Mouse (Mus musculus) liver, embryonic 11.5 days (tissue): Measurements from ENCODE around the gene Zrsr1. TPM values are rescaled to one million over a fixed set of nuclear protein-coding genes. Genes with fewer than 3 reads are reported as not detected.

Source experiments
- ATAC-seq: fragments of 200-750 bp; cut with Nextera tagmentation; replicated peaks from 2 replicates; pipeline ENCODE4 v1.8.0; 2017; ENCODE audit warnings: moderate number of reproducible peaks, mild to moderate bottlenecking, moderate TSS enrichment, moderate library complexity; ENCODE audit not compliant: low FRiP score
- DNase-seq: peaks from one replicate; pipeline ENCODE4 v3.0.0-alpha.2; 2017; ENCODE audit warnings: low spot score
- H3K27ac ChIP-seq: fragments of 300-500 bp; sonication (generic); 2 replicates; pipeline ENCODE4 v1.5.1; 2014; ENCODE audit warnings: mild to moderate bottlenecking, low read depth, low read length, control low read depth
- H3K27me3 ChIP-seq: fragments of 300-500 bp; sonication (generic); replicated peaks from 2 replicates; pipeline ENCODE4 v1.6.1; 2014; ENCODE audit warnings: low read length, mixed read lengths; ENCODE audit not compliant: control insufficient read depth, insufficient read depth
- H3K36me3 ChIP-seq: fragments of 300-500 bp; sonication (generic); 2 replicates; pipeline ENCODE4 v1.6.1; 2014; ENCODE audit warnings: mild to moderate bottlenecking, low read length, moderate library complexity, mixed read lengths; ENCODE audit not compliant: control insufficient read depth, insufficient read depth
- H3K4me1 ChIP-seq: fragments of 300-500 bp; sonication (generic); replicated peaks from 2 replicates; pipeline ENCODE4 v1.6.1; 2014; ENCODE audit warnings: low read length, mixed read lengths; ENCODE audit not compliant: control insufficient read depth, insufficient read depth
- H3K4me2 ChIP-seq: fragments of 300-500 bp; sonication (generic); 2 replicates; pipeline ENCODE4 v1.6.1; 2014; ENCODE audit warnings: mild to moderate bottlenecking, control low read depth, moderate library complexity
- H3K4me3 ChIP-seq: fragments of 300-500 bp; sonication (generic); 2 replicates; pipeline ENCODE4 v1.5.1; 2014; ENCODE audit warnings: low read depth, low read length, control low read depth
- H3K9ac ChIP-seq: fragments of 300-500 bp; sonication (generic); 2 replicates; pipeline ENCODE4 v1.6.1; 2014; ENCODE audit warnings: low read depth, low read length, control low read depth
- H3K9me3 ChIP-seq: fragments of 300-500 bp; sonication (generic); 2 replicates; pipeline ENCODE4 v1.6.1; 2016; ENCODE audit warnings: low read length, inconsistent platforms, mixed read lengths; ENCODE audit not compliant: control insufficient read depth
- WGBS: fragments of 180-500 bp; shearing (Covaris S2); extraction: QIAGEN DNeasy Blood & Tissue Kit; methylation state at CpG from one replicate; pipeline ENCODE4 v1.1.7; 2014; 5-methylcytosine and 5-hydroxymethylcytosine counted together
- polyA plus RNA-seq: library from polyadenylated mRNA; unstranded; fragments of >200 nt; fragmentation: Nextera tagmentation; extraction: Ambion mirVana; gene quantifications from 2 replicates; pipeline ENCODE4 v1.2.1, GENCODE M21; 2014

Gene Zrsr1
- polyA plus RNA-seq, 1 experiment from 2014 or later: 1.7 TPM

GRCm38 (mm10) chr11:23008824-23009200, 37.0 kb downstream of the Zrsr1 start:
- H3K4me3 ChIP-seq: peak overlapping the region; percentile 60
- no peak for DNase-seq
- H3K4me1 ChIP-seq: peaks cover 4% of the 10 kb centered on the region
- H3K36me3 ChIP-seq: peaks cover 6% of the 10 kb centered on the region
- WGBS: 37% methylated on average over 4 of the region's 4 CpGs
- no peak overlapping the region; the same call in 1 of the 2 replicates for H3K27ac ChIP-seq
- H3K27me3 ChIP-seq: no peaks in the 10 kb centered on the region
- peak overlapping the region; percentile 78 for H3K9ac ChIP-seq
- ATAC-seq: no peak
- peak overlapping the region; percentile 86 for H3K4me2 ChIP-seq
- H3K9me3 ChIP-seq: no peaks in the 10 kb centered on the region

GRCm38 (mm10) chr11:23013096-23013495, 41.3 kb downstream of the Zrsr1 start:
- ATAC-seq: no peak
- 80% methylated on average over 1 of the region's 1 CpGs for WGBS

DNA sequence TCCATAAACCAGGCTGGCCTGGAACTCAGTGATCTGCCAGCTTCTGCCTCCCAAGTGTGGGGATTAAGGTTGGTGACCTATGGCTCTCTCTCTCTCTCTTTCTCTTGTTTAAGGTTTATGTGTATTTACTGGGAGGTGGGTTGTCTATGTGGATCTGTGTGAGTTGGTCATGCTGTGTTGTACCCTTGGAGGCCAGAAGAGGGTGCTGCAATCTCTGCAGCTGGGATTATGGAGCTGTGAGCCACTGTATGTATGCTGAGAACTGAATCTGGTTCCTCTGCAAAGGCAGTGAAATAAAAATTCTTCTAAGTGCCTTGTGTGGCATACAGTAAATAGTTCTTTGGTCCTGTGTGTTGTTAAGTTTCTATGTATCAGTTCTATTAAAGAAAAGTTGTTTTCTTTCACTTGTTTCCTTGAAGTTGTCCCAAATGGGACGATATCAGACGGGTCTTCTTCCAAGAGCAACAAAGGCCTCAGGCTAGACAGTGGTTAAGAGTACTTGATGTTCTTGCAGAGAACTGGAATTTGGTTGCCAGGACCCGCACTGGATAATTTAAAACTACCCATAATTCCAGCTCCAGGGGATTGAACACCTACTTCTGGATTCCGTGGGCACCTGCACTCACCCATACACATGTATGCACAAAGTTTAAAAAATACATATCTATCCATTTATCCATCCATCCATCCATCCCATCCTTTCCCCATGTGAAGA, 41.9 kb downstream of the Zrsr1 start:
- Histone ChIP-seq H3K4me2 (no peak overlapping the region), H3K4me3 (no peak overlapping the region), H3K9ac (no peak overlapping the region), H3K4me1 (no peaks in the 10 kb centered on the region), H3K27ac (no peak overlapping the region), H3K27me3 (no peaks in the 10 kb centered on the region), H3K9me3 (no peaks in the 10 kb centered on the region), H3K36me3 (no peaks in the 10 kb centered on the region)
- 80% methylated on average over 4 of the region's 4 CpGs for WGBS
- DNase-seq: no peak
- ATAC-seq: no peak

More at GRCm38 (mm10) chr11:23013096-23013495, 41.3 kb downstream of the Zrsr1 start:
- Histone ChIP-seq H3K36me3 (no peaks in the 10 kb centered on the region), H3K27me3 (no peaks in the 10 kb centered on the region), H3K27ac (no peak overlapping the region), H3K4me1 (no peaks in the 10 kb centered on the region), H3K4me2 (no peak overlapping the region), H3K4me3 (no peak overlapping the region), H3K9me3 (no peaks in the 10 kb centered on the region), H3K9ac (no peak overlapping the region)
- no peak for DNase-seq

- no peak for DNase-seq
- no peak overlapping the region for H3K27ac ChIP-seq
- H3K27me3 ChIP-seq: no peaks in the 10 kb centered on the region
- H3K9me3 ChIP-seq: no peaks in the 10 kb centered on the region
- no peaks in the 10 kb centered on the region for H3K36me3 ChIP-seq
- no peak overlapping the region for H3K9ac ChIP-seq
- 72% methylated on average over 6 of the region's 6 CpGs for WGBS
- H3K4me3 ChIP-seq: no peak overlapping the region
- ATAC-seq: no peak
- H3K4me2 ChIP-seq: no peak overlapping the region
- no peaks in the 10 kb centered on the region for H3K4me1 ChIP-seq
Measured at GRCm38 (mm10) chr11:23014996-23015395, 43.2 kb downstream of the Zrsr1 start.

DNA sequence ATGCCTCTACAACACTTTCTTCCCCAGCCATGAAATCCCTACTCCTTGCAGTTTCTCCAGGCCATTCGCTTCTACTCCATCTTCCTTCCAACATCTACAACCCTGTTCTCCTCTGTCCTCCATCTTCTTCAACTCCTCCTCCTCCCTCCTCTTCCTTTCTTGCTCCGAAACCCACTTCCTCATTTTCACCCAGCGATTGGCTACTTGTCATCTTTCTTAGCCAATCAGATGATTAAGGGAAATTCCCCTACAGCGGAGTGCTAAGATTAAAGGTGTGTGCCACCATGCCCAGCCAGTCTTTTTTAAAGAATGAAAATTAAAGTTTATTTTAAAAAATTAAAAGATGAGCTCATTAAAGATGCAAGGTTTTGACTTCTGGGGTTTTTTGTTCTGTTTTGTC, 46.1 kb downstream of the Zrsr1 start:
- H3K4me1 ChIP-seq: no peaks in the 10 kb centered on the region
- H3K4me2 ChIP-seq: no peak overlapping the region
- 76% methylated on average over 4 of the region's 4 CpGs for whole genome bisulfite sequencing
- no peaks in the 10 kb centered on the region for H3K27me3 ChIP-seq
- H3K9me3 ChIP-seq: no peaks in the 10 kb centered on the region
- DNase-seq: no peak
- no peaks in the 10 kb centered on the region for H3K36me3 ChIP-seq
- no peak overlapping the region for H3K4me3 ChIP-seq
- no peak for ATAC-seq
- no peak overlapping the region for H3K9ac ChIP-seq
- H3K27ac ChIP-seq: no peak overlapping the region

DNA sequence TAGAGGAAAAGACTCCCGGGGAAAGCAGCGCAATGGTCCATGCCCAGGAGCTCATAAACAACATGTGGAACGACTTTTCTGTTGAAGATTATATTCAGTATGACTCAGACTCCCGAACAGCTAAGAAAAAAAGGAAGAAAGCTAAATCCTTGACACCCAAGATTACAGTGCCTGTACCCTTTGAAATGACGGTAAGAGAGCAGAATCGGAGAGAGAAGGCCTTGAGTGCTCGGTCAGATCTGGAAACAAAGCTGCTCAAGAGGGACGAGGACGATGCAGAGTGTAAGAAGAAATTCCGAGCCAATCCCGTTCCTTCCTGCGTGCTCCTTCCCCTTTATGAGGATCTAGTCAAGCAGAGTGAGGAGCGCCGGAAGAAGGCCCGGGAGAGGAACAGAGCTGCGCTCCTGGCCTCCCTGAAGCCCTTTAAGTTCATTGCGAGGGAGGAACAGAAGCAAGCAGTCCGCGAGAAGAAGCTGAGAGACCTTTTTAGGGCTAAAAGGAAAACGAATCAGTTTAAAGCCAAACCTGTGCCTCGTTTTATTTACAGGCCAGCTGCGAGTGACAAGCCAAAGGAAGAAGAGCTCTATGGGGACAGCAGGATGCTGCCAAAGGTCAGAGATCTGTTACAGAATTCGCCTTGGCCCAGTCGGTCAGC, 48.4 kb downstream of the Zrsr1 start:
- no peak for DNase-seq

DNA sequence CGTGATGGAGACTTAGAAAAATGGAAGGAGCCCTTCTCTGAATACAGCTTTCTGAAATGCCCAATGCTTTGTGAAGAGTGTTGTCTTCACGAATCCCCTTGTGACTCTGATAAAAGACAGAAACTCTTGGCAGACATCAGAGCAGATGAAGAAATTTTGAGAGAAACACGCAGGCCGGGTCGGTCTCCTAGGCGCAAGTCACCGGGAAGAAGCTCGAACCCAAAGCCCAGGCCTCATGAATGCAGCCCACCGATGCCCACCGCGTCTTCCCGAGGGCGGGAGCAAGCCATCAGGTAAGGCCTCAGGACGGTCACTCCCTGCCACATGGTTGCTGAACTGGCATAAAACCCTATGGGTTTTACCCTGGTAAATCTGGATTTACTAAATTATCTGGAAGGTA, 49.0 kb downstream of the Zrsr1 start:
- H3K4me1 ChIP-seq: no peaks in the 10 kb centered on the region

More for the DNA sequence above, 48.4 kb downstream of the Zrsr1 start:
- Histone ChIP-seq H3K27me3 (no peaks in the 10 kb centered on the region), H3K9me3 (no peaks in the 10 kb centered on the region), H3K27ac (no peak overlapping the region), H3K9ac (no peak overlapping the region), H3K4me3 (no peak overlapping the region), H3K4me2 (no peak overlapping the region), H3K4me1 (no peaks in the 10 kb centered on the region), H3K36me3 (no peaks in the 10 kb centered on the region)
- ATAC-seq: no peak
- WGBS: 72% methylated on average over 24 of the region's 24 CpGs

GRCm38 (mm10) chr11:23023155-23023554, 51.4 kb downstream of the Zrsr1 start:
- ATAC-seq (no peak), DNase-seq (no peak)
- Histone ChIP-seq H3K27me3 (no peaks in the 10 kb centered on the region), H3K27ac (no peak overlapping the region), H3K9me3 (no peaks in the 10 kb centered on the region), H3K4me2 (no peak overlapping the region), H3K4me3 (no peak overlapping the region), H3K4me1 (no peaks in the 10 kb centered on the region), H3K9ac (no peak overlapping the region), H3K36me3 (no peaks in the 10 kb centered on the region)
- 82% methylated on average over 2 of the region's 2 CpGs for WGBS

More for the DNA sequence above, 49.0 kb downstream of the Zrsr1 start:
- no peak for DNase-seq
- ATAC-seq: no peak
- Histone ChIP-seq H3K4me2 (no peak overlapping the region), H3K9ac (no peak overlapping the region), H3K36me3 (no peaks in the 10 kb centered on the region), H3K9me3 (no peaks in the 10 kb centered on the region), H3K27ac (no peak overlapping the region), H3K4me3 (no peak overlapping the region), H3K27me3 (no peaks in the 10 kb centered on the region)
- 93% methylated on average over 14 of the region's 14 CpGs for WGBS

- Histone ChIP-seq H3K4me1 (no peaks in the 10 kb centered on the region), H3K9me3 (no peaks in the 10 kb centered on the region), H3K9ac (no peak overlapping the region), H3K4me3 (no peak overlapping the region), H3K27ac (no peak overlapping the region), H3K4me2 (no peak overlapping the region), H3K27me3 (no peaks in the 10 kb centered on the region), H3K36me3 (no peaks in the 10 kb centered on the region)
- DNase-seq (no peak), ATAC-seq (no peak)
- WGBS: 55% methylated on average over 3 of the region's 3 CpGs
Measured at GRCm38 (mm10) chr11:23024169-23024568, 52.4 kb downstream of the Zrsr1 start.
